Mouse (Mus musculus): ENCODE results near the gene Agr2.

DNA sequence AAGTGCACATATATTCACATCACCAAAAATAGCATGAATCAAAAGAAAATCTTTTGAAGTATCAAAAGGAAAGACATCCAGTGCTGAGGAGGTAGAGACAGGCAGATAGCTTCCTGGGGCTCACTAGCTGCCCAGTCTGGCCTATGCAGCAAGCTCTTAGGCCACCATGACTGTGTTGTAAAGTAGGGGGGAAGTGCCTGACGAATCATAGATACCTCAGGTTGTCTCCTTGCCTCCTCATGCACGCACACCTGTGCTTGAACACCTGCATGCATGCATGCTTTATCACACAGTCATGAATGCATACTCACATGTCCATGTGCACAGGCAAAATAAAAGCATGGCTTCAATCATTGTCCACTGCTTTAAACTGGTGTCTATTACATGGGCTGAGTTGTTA is 52.0 kb downstream of the Agr2 start:
- no peak for TF ChIP-seq TAL1 (IDR thresholded peaks at IDR 0.05; ENCODE audit: low read length)
- TF ChIP-seq GATA1 (IDR thresholded peaks at IDR 0.05; ENCODE audit: low read length), result no peak

Data from erythroblast, embryonic 14.5 days (primary cell).